Mouse (Mus musculus) embryonic facial prominence, embryonic 10.5 days (tissue): Measurements from ENCODE around the gene Slc17a5. TPM values are rescaled to one million over a fixed set of nuclear protein-coding genes. Genes with fewer than 3 reads are reported as not detected.
A peak's percentile ranks its signal among the peaks of the same experiment; 100 is the strongest.

ENCODE experiments used
- DNase-seq: peaks from one replicate; pipeline ENCODE4 v3.0.0-alpha.2; 2017; ENCODE audit warnings: low spot score
- H3K27ac ChIP-seq: fragments of 300-500 bp; sonication (generic); replicated peaks from 2 replicates; pipeline ENCODE4 v1.5.1; 2016; ENCODE audit warnings: mild to moderate bottlenecking
- H3K27me3 ChIP-seq: fragments of 300-500 bp; sonication (generic); replicated peaks from 2 replicates; pipeline ENCODE4 v1.6.1; 2016; ENCODE audit warnings: low read depth, mild to moderate bottlenecking; ENCODE audit not compliant: poor library complexity, severe bottlenecking
- H3K36me3 ChIP-seq: fragments of 300-500 bp; sonication (generic); replicated peaks from 2 replicates; pipeline ENCODE4 v1.6.1; 2016; ENCODE audit warnings: mild to moderate bottlenecking, moderate library complexity
- H3K4me1 ChIP-seq: fragments of 300-500 bp; sonication (generic); 2 replicates; pipeline ENCODE4 v1.6.1; 2016
- H3K4me3 ChIP-seq: fragments of 300-500 bp; sonication (generic); 2 replicates; pipeline ENCODE4 v1.5.1; 2016; ENCODE audit warnings: mild to moderate bottlenecking, moderate library complexity
- H3K9me3 ChIP-seq: fragments of 300-500 bp; sonication (generic); 2 replicates; pipeline ENCODE4 v1.6.1; 2016; ENCODE audit warnings: mild to moderate bottlenecking
- WGBS: fragments of 180-500 bp; shearing (Covaris S2); methylation state at CpG from one replicate; pipeline ENCODE4 v1.1.7; 2016; 5-methylcytosine and 5-hydroxymethylcytosine counted together
- polyA plus RNA-seq: library from polyadenylated mRNA; unstranded; fragments of >200 nt; fragmentation: Nextera tagmentation; extraction: Ambion mirVana; gene quantifications from 2 replicates; pipeline ENCODE4 v1.2.1, GENCODE M21; 2016

The Slc17a5 gene
- polyA plus RNA-seq, 1 experiment from 2014 or later: 11.2 TPM

DNA sequence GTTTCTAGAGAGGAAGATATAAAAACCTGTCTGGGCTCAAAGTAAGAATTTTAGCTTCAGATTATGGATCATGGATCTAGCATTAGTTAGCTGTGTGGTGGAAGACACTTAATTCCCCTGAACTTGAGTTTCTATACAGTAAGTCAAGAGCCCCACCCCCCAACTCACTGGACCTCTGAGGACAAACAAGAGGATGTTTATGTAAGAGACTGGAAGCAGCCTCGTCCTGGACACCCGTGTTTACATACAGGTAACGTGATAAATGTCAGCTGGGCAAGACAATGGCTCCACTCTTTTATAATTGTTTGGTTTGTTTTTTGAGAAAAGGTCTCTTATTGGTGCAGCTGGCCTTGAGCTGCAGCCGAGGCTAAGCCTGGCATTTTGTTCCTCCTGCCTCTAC, 36.1 kb downstream of the Slc17a5 start:
- WGBS: 66% methylated on average over 4 of the region's 4 CpGs
- H3K27me3 ChIP-seq: no peaks in the 10 kb centered on the region
- DNase-seq: no peak
- H3K27ac ChIP-seq: no peak overlapping the region
- no peaks in the 10 kb centered on the region for H3K4me1 ChIP-seq
- H3K9me3 ChIP-seq: no peaks in the 10 kb centered on the region
- peaks cover 20% of the 10 kb centered on the region for H3K36me3 ChIP-seq
- no peak overlapping the region for H3K4me3 ChIP-seq

DNA sequence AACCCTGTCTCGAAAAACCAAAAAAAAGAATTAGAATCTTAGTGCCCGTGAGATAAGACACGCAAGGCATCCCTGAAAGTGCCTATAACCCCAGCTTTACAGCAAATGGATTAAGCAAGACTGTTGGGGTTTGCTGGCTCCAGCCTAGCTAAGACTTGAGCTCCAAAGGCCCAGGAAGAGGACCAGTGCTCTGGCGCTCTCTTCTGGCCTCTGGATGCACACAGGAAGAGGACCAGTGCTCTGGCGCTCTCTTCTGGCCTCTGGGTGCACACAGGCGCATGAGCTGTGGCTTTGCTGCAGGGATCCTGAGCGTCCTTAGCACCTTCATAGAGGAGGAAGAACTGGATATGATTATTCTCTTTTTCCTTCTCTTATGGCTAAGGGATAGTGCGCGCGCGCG, 40.1 kb downstream of the Slc17a5 start:
- H3K36me3 ChIP-seq: peaks cover 16% of the 10 kb centered on the region
- DNase-seq: no peak
- no peaks in the 10 kb centered on the region for H3K4me1 ChIP-seq
- H3K27ac ChIP-seq: no peak overlapping the region
- WGBS: 81% methylated on average over 12 of the region's 12 CpGs
- H3K4me3 ChIP-seq: no peak overlapping the region
- H3K9me3 ChIP-seq: no peaks in the 10 kb centered on the region
- no peaks in the 10 kb centered on the region for H3K27me3 ChIP-seq

DNA sequence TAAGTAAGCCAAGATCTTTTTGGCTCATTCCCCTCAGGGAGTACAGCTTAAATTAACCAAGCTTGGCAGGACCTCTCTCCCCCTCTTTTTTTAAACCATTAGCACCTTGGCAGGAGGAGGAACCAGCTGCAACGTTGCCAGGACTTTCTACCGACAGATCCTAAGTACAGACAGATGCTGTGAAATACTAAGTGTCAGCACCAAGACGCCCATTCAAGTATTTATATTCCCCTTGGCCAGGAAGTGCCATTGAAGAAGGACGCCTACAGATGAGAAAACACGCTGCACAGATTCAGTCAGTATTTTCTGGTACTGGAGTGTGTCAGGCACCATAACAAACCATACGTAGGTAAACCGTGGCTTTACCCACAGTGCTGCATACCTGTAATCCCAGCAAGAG, 40.9 kb downstream of the Slc17a5 start:
- Histone ChIP-seq H3K4me3 (no peak overlapping the region), H3K36me3 (peaks cover 8% of the 10 kb centered on the region), H3K27ac (no peak overlapping the region), H3K9me3 (no peaks in the 10 kb centered on the region), H3K4me1 (no peaks in the 10 kb centered on the region), H3K27me3 (no peaks in the 10 kb centered on the region)
- WGBS: 81% methylated on average over 7 of the region's 7 CpGs
- no peak for DNase-seq

DNA sequence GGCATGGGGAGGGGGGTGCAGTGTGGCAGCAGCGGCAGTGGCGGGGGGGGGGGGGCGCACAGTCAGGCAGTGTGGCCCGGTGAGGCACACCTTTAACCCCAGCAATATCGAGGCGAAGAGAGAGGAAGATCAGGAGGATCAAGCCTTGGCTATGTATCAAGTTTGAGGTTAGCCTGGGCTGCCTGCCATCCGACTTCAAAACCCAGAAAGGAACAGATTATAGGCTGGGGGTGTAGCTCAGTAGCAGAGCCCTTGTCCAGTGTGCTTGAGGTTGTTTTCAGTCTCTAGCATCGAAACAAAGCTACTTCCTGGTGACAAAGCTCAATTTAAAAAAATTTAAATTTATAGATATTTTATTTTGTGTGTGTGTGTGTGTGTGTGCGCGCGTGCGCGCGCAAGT, 46.1 kb downstream of the Slc17a5 start:
- H3K9me3 ChIP-seq: no peaks in the 10 kb centered on the region

DNA sequence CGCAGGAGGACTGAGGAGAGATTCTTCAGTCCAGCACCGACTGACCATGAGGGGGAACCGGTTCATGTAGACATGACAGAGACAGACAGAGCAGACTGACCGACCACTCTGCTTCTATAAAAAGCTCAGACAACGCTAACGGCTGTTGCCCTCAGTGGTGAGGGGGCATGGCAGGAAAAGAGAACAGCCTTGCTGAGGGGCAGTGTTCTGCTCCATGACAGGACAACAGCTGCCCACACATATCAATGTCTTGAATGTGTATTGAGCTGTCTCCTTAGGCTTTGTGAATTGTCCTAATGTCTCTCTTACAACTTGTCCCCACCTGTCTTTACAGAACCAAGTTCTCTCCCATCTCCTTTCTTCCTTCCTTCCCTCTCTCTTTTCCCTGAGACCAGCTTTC, 49.4 kb downstream of the Slc17a5 start:
- Histone ChIP-seq H3K36me3 (no peaks in the 10 kb centered on the region), H3K4me3 (no peak overlapping the region), H3K27me3 (no peaks in the 10 kb centered on the region), H3K4me1 (no peaks in the 10 kb centered on the region), H3K27ac (no peak overlapping the region), H3K9me3 (no peaks in the 10 kb centered on the region)
- no peak for DNase-seq
- WGBS: 71% methylated on average over 6 of the region's 6 CpGs

More for the DNA sequence above, 46.1 kb downstream of the Slc17a5 start:
- Histone ChIP-seq H3K27me3 (no peaks in the 10 kb centered on the region), H3K27ac (no peak overlapping the region), H3K36me3 (no peaks in the 10 kb centered on the region), H3K4me3 (no peak overlapping the region), H3K4me1 (no peaks in the 10 kb centered on the region)
- no peak for DNase-seq
- 95% methylated on average over 14 of the region's 14 CpGs for WGBS

DNA sequence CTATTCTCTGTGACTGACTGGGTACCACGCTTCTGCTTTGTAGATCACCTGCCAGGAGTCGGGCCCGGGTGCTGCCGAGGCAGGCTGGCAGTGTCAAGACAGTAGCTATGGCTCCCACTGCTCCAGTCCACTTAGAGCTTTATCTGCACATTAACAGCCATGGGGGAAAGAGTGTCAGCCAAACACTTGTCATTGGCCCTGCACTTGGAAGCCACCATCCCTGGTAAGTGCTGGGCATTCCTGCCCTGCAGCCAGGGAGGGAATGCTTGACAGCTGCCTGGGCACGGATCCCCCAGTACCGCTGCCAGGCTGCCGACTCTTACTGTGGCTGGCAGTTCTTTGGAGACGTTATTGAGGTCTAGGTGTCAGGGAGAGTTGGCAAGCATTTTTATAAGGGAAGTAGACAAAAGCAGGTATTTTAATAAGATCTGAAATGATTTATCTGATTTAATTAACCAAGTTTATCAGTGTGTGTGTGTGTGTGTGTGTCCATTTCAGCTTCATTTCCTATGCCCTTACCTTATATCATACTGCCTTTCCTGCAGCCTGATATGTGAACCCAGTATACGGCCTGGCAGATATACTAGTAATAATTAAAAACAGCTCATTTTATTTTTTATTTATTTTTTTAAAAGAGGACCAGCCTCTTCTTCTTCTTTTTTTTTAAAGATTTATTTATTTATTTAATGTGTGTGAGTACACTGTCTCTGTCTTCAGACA, 50.5 kb downstream of the Slc17a5 start:
- no peaks in the 10 kb centered on the region for H3K36me3 ChIP-seq
- DNase-seq: no peak
- peaks cover 7% of the 10 kb centered on the region for H3K4me1 ChIP-seq
- no peak overlapping the region for H3K4me3 ChIP-seq
- no peaks in the 10 kb centered on the region for H3K27me3 ChIP-seq
- 87% methylated on average over 9 of the region's 9 CpGs for whole genome bisulfite sequencing
- no peaks in the 10 kb centered on the region for H3K9me3 ChIP-seq
- H3K27ac ChIP-seq: no peak overlapping the region

DNA sequence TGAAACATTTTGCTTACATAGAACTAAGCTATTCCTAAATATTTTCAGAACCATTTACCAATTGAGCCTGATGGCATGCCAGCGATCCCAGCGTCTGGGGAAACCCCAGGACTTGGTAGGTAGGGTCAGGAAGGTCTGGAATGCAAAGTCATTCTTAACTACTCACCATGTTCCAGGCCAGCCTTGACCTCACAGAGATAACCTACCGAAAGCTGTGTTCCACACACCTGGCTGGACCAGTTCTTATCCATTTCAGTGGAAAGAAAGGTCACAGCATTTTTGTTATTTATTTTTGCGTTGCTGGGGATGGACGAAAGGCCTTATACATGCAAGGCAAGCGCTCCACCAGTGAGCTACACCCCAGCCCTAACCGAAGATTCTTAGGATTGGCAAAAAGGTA, 53.2 kb downstream of the Slc17a5 start:
- WGBS: 90% methylated on average over 7 of the region's 7 CpGs
- peaks cover 14% of the 10 kb centered on the region for H3K4me1 ChIP-seq
- no peak overlapping the region for H3K4me3 ChIP-seq
- H3K27ac ChIP-seq: no peak overlapping the region
- H3K9me3 ChIP-seq: no peaks in the 10 kb centered on the region
- DNase-seq: no peak
- no peaks in the 10 kb centered on the region for H3K27me3 ChIP-seq
- H3K36me3 ChIP-seq: no peaks in the 10 kb centered on the region

DNA sequence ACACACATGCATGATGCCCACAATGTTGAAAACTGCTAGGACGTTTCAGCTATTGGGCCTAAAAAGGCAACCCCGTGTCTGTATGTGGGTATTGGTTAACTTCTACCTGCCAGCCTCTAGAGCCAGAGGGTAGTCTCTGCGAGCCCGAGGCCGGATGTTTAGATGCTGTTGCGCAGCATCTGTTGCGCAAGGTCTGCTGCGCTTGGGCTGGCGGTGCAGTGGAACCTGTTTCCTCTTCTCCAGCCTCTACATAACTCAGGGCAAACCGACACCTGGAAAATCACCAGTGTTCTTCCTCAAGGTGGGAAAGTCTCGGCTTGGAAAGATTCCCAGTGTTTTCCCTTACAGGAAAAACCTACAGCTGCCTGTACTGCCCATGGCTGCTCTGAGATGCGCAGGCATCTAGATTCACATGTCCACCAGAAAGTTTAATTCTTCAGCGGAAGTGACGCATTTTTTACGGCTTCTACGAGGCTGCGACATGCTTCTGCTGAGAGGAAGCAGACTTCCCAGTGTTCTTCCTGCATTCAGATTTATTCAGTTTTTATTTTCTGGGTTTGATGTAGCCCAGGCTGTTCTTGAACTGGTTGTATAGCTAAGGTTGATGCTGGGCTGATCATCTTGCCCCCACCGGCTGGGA, 54.4 kb downstream of the Slc17a5 start:
- H3K9me3 ChIP-seq: no peaks in the 10 kb centered on the region
- peaks cover 15% of the 10 kb centered on the region for H3K4me1 ChIP-seq
- no peaks in the 10 kb centered on the region for H3K36me3 ChIP-seq
- H3K4me3 ChIP-seq: no peak overlapping the region
- no peak overlapping the region for H3K27ac ChIP-seq
- WGBS: 87% methylated on average over 18 of the region's 18 CpGs
- H3K27me3 ChIP-seq: no peaks in the 10 kb centered on the region
- DNase-seq: no peak

DNA sequence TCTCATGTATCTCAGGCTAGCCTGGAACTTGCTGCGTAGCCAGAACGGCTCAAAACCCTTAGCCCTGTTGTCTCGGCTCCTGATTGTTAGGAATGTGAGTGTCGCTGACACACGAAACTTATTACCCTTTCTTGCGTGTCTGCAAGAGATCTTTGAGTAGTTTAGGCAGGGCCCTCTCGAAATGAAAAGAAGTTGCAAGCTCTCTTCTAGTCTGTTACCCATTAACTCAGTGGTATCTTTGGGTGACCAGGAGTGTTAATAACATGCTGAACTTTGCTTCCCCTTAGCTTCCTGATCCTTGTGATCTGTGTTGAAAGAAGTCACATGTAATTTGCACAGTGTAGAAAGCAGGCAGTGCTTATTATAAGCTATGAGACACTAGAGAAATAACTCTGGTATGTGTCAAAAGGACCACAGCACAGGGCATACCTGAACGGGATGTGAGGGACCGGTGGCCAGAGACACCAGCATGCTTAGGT, 55.5 kb downstream of the Slc17a5 start:
- no peak overlapping the region for H3K27ac ChIP-seq
- peaks cover 22% of the 10 kb centered on the region for H3K4me1 ChIP-seq
- no peaks in the 10 kb centered on the region for H3K9me3 ChIP-seq
- no peak overlapping the region for H3K4me3 ChIP-seq
- no peak for DNase-seq
- H3K36me3 ChIP-seq: no peaks in the 10 kb centered on the region
- 60% methylated on average over 9 of the region's 9 CpGs for WGBS
- no peaks in the 10 kb centered on the region for H3K27me3 ChIP-seq

DNA sequence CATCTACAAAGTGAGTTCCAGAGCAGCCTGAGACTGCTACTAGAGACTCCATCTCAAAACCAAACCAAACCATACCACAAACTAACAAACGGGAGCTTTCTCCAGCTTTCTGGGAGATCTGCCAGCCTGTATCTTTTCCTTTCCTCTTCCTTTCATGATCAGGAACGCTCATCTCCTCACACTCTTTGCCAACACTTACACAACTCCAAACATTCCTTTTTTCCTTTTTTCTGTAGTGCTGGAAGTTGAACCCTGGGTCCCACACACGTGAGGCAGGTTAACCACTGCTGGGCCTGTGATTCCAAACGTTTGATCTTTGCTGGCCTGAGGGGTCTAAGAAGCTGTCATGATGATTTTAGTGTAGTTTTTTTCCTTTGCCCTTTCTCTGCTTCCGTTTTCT, 56.0 kb downstream of the Slc17a5 start:
- 54% methylated on average over 5 of the region's 5 CpGs for WGBS
- DNase-seq: no peak
- no peaks in the 10 kb centered on the region for H3K27me3 ChIP-seq
- peaks cover 27% of the 10 kb centered on the region for H3K4me1 ChIP-seq
- no peak overlapping the region for H3K4me3 ChIP-seq
- H3K36me3 ChIP-seq: no peaks in the 10 kb centered on the region
- H3K27ac ChIP-seq: no peak overlapping the region
- no peaks in the 10 kb centered on the region for H3K9me3 ChIP-seq

DNA sequence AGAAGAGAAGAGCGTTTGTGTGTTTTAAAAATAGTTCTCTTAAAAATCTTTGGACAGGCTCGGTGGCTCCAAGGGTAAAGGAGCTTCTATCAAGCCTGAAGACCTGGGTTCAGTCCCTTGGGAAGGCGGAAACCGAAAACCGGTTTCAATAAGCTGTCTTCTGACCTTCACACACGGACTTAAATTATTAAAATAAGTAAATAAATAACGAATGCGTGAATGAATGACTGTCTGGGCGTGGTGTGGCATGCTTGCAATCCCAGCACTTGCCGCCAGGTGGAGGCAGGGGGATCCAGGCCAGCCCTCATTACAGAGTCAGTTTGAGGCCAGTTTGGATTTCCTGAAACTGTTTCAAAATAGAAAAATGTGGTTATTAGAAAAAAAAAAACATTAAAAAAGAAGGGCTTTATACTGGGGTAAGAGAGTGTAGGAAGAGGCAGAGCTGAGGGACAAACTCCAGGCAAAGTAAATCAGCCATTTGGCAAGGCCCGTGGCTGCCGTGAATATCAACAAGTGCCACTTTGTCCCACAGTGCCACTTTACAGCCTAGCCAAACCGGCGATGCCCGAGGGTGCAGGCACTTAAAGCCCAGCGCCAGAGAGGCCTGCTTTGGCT, 60.0 kb downstream of the Slc17a5 start:
- Histone ChIP-seq H3K27me3 (no peaks in the 10 kb centered on the region), H3K36me3 (peaks cover 33% of the 10 kb centered on the region), H3K9me3 (no peaks in the 10 kb centered on the region), H3K4me1 (peaks cover 30% of the 10 kb centered on the region), H3K4me3 (peak overlapping the region; percentile 65), H3K27ac (peak overlapping the region; percentile 92)
- WGBS: 7% methylated on average over 16 of the region's 16 CpGs
- peak; percentile 88 for DNase-seq

DNA sequence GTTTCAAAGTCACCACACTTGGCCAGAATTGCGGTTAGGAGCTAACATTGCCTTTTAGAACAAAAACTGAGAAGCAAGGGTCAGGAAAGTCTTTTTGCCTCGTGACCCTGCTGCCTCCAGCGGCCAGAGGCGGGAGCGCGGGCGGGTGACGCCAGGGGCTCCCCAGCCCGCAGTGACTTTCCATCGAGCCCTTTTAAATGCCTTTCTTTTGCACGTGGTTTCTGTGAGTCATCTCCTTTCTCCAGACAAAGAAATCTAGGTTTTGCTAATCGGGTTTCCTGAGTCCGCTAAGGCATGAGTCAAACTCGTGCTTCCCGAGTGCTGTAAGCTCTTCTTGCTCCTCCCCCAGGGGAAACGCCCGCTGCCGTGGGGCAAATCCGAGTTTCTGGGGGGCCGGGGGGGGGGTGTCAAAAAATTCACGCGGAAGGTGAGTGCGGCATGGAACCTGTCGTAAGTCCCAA, 60.5 kb downstream of the Slc17a5 start:
- H3K9me3 ChIP-seq: no peaks in the 10 kb centered on the region
- H3K4me3 ChIP-seq: peak overlapping the region; percentile 65
- DNase-seq: peak; percentile 90
- peaks cover 24% of the 10 kb centered on the region for H3K4me1 ChIP-seq
- no peaks in the 10 kb centered on the region for H3K27me3 ChIP-seq
- H3K27ac ChIP-seq: peak overlapping the region; percentile 92
- WGBS: under 1% methylated on average over 24 of the region's 24 CpGs
- peaks cover 38% of the 10 kb centered on the region for H3K36me3 ChIP-seq

DNA sequence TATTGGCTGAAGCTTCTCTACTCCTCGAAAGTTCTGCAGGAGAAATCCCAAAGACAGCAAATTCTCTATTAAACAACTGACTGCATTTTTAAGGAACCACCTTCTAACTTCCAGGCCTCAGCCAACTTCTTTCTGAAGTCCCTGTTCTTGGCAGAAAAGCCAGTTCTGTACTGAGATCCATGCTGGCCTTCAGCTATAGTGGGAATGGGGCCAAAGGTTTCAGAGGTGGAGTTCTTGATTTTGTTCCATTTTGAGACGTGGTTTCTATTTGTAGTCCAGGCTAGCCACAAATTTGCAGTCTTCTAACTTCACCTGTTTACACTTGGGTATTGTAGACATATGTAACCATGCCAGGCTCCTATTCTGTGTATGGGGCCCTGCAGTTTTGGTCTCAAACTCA, 61.6 kb downstream of the Slc17a5 start:
- Histone ChIP-seq H3K4me3 (no peak overlapping the region), H3K36me3 (peaks cover 38% of the 10 kb centered on the region), H3K27me3 (no peaks in the 10 kb centered on the region), H3K4me1 (peaks cover 24% of the 10 kb centered on the region), H3K27ac (no peak overlapping the region), H3K9me3 (no peaks in the 10 kb centered on the region)
- 88% methylated on average over 2 of the region's 2 CpGs for WGBS
- DNase-seq: no peak
